Mouse (Mus musculus) regulatory T cell (primary cell): ENCODE results near the gene Sult6b2.

Experiments
- in situ Hi-C: fragments of 300-600 bp; cut with MboI, MseI; formaldehyde crosslinking; loops from one replicate; pipeline ENCODE4 v1.15.1; 2025; ENCODE audit warnings: high pct_unique_total_duplicates

Sult6b2 gene

DNA sequence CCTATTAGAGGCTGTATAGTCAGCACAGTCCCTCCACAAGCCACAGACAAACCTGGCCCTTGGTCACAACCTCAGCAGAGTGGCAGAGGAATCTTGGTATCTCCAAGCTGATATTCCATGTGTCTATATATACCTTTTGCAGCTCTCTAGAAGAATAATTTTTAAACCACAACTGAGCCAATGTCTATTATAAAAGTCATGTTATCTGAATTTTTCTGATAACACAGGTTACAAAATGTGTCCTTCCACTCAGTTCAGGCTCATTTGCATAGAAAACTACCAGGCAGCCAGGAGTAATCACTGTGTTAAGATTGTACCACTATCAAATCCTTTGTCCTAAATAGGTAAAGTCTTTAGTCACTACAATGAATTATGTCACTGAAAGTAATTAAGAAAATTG is at the start of gene Sult6b2:
Gene Sult6b2, minus strand, starts transcription at position 101 of the 400 bp plus-strand sequence.
- in situ Hi-C loops, result no loop called here

DNA sequence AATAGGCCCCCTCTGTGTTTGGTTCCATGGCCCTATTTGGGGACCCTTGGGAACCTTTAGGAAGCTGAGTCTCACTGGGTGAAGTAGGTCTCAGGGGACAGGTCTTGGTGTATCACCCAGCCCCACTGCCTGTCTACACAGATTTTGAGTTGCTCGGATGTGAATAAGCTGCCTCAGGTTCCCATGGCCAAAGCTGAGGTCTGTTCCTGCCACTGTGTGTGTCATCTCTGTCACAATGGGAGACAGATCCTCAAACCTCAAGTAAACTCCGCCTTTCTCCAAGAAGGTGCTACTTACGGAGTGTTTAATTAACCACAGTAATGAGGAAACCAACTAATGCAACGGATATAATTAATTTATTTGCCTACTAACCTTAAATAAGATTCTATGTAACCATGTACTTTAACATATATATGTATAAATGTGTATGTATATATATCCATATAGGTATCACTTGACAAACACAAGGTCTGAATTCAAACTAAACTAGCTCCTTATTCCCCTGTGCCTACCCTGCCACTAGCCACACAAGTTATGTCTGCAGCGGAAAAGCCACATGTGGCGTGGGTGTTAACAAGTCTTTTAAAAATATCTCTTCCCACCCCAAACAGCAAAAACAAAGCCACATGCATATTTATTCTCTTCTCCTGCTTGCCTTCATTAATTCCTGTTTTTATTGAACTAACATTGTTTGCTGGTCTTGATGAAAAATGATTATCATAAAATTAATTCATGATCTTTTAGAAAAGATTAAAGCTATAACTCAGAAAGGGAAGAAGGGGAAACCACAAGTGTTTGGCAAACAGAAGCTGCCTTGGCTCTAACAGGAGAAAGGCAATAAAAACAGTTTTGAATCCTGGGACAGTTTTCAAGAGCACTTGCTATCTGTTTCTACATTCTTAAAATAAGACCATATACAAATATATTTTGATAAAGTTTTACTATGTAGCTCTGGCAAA is 48.4 kb upstream of the Sult6b2 start:
- in situ Hi-C loops, result no loop called here

DNA sequence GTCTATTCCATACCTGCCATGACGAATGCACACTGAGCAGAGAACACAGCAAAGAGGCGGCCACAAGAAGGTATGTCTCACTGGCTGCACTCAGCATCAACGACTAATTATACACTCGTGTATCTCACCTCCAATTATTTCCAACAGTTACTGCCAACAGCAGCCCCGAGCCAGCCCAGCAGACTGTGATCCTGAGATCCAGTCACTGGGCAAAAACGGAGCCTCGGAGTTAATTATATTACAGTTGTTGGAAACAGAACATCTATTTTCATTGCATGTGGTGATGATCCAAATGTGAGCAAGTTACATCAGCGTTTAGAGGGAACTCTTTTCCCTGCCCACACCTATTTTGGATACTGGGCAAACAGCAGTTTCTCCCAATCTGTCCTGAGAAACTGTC is 46.1 kb upstream of the Sult6b2 start:
- in situ Hi-C loops, result no loop called here

DNA sequence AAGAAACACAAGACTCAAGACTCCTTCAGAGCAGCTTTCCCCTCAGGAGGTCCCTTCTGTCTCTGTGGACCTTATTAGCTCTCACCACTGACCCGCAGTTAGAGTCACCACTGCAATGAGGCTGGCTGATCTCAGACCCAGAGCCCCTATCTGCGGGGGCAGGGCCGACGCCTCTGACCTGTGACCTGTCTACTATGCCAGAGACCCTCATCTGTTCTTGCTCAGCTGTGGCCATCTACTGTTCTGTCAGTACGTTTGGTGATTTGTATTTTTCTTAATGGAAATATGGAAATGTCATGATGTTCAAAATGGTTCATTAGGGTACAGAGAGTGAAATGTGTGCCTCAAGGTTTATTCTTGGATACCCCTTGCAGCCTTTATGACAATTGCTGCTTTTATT is 45.0 kb upstream of the Sult6b2 start:
- in situ Hi-C loops, result no loop called here

DNA sequence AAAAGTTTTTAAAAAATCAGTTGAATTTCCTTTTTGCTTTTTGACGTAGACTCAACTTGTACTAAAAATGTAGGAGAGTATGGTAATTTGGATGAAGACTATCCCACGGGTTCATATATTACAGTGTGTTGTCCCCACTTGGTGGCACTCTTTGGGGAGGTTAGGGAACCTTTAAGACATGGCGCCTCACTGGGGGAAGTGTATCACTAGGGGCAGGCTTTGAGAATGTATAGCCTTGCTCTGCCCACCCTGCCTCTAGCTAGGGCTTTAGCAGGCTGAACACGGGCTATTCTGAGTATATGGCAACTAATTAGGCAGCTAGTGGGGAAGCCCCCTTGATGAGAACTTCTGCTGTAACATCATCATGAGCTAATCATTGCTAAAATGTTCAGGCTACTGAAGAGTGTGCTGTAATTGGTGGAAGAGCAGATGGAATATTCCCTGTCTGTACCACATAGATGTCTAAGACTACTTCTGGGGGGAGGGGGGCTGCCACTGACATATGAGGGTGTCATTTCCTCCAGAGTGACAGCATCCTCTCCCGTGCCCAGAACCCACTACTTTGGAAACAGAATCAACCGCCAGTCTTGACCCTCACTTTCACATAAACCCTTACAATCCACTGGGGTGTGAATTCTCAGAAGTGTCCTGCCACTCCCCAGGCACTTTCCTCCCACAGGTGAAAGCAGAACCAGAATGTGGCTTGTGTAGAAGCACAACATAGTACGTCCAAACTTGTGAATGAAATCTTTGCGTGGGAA is 43.8 kb upstream of the Sult6b2 start:
- in situ Hi-C loops, result no loop called here

DNA sequence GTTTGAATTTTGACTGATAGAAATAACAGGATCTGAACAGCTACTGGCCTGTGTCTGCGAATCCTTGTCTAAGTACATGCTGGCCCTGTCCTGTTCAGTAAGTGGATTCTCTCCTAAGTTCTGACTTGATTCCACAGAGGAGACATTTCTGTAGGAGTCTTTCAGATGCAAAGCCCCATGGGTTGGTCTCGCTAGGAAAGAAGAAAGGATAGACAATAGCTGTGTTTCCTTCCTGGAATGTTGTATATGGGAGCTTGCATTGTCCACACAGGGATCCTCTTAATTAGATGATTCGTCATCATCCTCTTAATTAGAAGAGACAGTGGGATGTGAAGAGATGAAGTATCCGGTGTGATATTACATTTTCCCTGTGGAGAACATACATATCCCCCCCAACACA is 42.6 kb upstream of the Sult6b2 start:
- in situ Hi-C loops, result no loop called here

DNA sequence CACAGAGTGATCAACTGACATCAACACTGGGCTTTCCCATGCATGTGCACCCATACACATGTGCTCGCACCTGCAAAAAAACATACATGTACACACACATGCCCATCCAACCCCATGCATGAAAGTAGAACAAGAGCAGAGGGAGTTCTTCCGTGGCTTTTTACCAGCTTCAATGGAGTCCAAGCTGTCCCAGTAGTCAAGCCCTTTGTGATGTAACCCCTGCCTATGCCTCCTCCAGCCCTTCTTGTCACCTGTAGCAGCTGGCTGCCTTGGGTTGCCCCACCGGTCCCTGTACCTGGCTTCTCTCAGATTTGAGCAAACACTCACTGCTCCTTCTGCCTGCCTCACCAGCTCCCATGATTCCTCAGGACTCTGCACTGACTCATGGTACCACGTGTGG is 40.8 kb upstream of the Sult6b2 start:
- in situ Hi-C loops, result no loop called here

DNA sequence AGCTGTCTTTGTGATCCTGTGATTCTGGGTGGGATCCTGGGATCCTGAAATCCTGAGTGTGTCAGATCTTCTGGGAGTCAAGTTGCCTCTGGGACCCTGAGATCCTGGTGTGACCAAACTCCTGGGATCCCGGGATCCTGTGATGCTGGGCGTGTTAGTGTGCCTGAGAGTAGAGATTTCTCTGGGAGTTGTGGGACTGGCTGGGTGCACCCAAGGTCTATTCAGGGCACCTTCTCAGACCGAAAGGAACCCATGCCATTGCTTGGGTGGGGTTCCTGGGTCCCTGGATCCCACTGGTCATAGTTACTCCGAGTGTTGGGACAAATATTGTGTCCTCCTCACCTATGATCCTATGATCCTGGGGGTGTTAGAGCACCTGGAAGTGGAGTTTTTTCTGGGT is 39.8 kb upstream of the Sult6b2 start:
- in situ Hi-C loops, result no loop called here

DNA sequence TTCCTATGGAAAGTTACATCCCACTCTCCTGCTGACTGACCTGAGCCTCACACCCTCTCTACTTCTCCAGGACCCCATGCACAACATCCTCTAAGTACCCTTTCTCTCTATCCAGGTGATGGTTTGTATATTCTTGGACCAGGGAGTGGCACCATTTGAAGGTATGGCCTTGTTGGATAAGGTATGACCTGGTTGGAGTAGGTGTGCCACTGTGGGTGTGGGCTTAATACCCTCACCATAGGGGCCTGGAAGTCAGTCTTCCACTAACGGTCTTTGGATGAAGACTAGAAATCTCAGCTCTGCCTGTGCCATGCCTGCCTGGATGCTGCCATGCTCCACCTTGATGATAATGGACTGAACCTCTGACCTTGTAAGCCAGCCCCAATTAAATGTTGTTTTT is 34.2 kb upstream of the Sult6b2 start:
- in situ Hi-C loops, result no loop called here

DNA sequence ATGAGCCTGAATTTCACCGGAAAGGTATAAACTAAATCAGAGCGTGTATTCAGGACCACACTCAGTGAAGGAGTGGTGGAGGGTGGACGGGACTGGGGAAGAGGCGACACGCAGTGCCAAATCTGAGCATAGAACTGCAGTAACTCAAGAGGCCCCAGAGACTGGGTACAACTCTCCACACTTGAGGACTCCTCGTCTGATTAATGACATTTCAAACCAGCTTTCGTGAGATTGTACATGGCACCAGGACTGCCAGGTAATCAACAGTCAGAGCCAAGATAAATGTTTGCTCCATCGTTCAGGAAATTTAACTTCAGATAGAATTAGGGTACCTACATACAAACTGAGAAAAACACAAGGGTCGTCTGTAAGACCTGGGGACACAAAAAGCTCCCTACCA is 33.0 kb upstream of the Sult6b2 start:
- in situ Hi-C loops, result no loop called here

DNA sequence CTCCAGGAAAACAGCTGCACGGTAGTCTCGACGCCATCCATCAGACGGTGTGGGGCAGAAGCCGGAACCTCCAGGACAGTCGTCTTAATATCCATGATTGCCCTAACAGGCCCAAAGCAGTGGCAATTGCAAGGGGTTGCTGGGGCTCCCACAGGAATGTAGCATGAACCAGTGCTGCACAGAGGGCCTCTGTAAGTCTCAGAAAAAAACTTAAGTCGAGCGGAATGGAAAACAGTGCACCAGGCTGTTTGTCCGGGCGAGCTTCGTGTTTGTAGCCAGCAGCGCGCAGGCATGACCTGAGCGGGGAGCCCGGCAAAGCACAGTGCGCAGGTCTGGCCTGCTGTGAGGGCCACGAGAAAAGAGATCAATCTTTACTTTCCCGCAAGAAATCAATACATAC is 31.4 kb upstream of the Sult6b2 start:
- in situ Hi-C loops, result no loop called here

DNA sequence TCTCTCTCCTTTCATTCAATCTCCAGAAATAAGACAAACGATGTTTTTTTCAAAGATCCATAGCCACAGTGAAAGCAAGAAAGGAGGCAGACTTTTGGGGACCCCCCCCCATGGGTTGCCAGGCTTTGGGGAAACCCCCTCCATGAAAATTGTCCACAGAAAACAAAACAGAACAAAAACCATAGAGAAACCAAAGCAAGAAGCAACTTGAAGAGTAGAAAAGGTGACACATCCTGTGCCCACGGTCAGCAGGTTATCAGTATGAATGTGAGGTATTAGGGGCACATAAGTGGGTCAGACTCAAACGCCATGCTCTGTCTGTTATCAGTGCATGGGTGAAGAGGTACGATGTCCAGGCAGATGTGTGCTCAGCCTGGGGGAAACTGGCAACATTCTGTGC is 30.6 kb upstream of the Sult6b2 start:
- in situ Hi-C loops, result no loop called here

DNA sequence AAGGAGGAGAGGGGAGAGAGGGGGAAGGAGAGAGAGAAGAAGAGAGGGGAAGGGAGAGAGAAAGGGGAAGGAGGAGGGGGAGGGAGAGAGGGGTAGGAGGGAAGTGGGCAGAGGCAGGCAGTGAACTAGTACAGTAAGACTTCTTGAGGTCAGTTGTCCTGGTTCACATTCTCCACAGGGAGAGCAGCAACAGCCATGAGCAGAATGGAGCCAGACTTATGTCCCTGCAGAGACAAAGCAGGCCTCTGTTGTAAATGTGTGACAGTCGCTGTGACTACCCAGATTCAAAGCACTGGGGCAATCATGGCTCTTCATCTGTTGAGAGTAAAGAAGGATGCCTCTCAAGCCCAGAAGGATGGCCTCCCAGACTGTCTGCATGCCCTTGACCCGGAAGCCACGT is 27.4 kb upstream of the Sult6b2 start:
- in situ Hi-C loops, result no loop called here

DNA sequence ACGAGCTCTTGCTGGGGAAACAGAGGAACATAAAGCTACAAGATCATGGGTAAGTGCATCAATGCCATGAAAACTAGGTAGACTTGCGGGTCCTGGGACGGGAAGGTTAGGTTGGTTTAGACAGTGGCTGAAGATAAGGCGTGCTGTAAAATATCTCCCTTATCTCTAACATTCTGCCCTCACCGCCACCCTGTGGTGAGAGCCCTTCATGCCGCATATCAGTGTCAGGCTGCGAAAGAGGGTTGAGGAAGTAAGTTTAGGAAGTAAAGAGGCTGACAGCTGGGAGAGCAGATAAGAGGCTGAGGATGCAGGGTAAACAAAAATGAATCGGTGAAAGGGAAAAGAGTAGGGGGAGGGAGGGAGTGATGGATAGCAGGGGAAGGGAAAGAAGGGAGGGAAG is 26.9 kb upstream of the Sult6b2 start:
- in situ Hi-C loops, result no loop called here

DNA sequence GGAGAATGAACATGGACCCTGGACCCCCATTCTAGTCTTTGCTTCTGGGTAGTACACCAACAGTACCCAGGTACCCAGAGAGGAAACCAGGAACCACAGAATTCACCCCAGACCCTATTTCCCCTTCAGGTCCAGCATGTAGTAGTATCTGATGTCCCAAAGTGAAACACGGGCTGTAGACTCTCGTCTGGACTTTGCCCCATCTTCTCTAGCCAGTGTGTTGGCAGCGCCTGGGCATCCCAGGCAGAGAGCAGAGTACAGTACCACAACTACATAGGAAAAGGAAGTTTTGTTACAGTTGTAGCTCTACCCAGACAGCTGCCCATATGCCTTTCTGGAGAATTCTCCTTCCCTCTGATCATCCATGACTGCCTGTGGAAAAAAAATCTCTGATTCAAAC is 25.9 kb upstream of the Sult6b2 start:
- in situ Hi-C loops, result no loop called here

DNA sequence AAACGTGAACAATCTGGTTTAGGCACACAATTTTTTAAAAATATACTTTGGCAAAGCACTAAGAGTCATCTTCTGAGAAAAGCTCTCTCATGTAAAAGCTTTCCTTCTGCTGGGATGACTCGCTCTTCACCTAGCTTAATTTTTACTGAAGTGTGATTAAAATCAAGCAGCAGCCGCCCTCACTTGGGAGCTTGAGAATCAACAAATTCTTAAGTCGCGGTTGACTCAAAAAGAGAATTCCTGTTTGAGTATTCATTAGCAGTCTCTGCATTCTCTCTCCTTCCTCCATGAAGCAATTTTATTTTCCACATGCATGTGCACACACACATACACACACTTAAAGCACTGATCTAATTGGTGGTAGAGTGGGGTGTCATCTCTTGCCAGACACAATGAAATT is 21.1 kb upstream of the Sult6b2 start:
- in situ Hi-C loops, result no loop called here

DNA sequence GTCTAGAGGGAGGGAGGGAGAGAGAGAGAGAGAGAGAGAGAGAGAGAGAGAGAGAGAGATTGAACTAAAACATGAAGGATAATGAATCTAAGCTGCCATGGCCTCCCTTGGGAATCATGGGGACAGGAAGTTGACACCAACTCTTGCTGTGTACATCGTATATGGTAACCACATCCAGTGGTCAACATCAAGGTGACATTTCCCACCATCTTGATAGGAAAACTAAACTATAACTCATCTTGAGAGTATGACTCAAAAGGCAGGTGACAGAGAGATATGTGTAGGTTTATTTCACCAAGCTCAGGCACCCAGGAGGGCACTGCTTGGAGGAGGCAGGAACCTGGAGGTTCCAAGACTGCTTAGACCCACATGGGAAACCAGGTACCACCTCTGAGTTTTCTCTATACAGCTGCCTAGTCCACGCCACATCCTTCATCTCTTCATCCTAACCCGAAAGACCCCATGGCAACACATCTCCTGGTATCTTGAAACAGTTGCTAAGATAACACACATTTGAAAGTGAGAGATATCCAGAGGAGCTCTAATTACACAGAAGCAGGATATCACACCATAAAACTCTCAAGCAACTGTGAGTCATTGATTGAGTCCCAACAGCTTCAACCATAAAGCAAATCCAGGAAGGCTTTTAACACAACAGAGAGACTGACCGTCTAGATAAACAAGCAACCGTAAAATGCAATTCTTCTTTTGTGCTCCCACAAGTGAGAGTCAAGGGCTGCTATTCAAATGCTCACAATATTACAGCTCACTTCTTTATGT is 18.9 kb upstream of the Sult6b2 start:
- in situ Hi-C loops, result no loop called here

DNA sequence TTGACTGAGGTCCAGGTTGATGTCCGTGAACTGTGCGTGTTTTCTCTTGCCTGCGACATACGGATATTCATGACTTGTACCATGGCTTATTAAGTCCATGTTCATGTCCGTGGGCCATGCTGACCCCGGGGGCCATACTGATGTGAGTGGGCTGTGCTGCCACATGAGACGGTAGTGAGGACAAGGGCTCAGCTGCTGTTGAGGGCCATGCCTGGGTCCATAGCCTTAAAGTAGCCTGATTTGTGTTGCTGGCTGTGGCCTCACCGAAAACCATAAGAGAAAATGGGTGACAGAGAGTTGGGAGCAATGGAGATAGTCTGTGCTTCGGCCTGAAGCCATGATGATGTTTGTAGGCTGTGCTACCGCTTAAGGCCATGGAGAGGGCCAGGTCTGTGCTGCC is 14.0 kb upstream of the Sult6b2 start:
- in situ Hi-C loops, result loop anchor here (5.0 kb wide), 1 partner anchor 36 kb away; no protein-coding TSS in a partner anchor

DNA sequence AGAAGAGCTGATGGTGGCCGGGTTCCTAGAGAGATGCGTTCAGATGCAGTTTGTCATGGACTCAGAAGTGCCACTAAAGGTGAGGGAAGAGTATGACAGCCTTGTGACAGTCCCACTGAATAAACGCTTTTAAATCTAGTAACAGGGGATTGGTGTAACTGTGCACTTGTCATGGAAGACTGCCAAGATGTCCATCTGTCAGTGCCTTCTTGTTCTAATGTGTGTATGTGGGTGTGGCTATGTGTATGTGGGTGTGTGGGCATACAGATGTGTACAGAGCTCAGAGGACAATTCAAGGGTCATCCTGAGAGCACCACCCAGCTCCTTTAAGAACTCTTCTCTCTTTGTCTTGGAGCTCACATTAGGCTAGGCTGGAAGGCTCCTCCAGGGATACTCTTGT is 11.2 kb upstream of the Sult6b2 start:
- in situ Hi-C loops, result loop anchor here (5.0 kb wide), 1 partner anchor 33 kb away; no protein-coding TSS in a partner anchor

DNA sequence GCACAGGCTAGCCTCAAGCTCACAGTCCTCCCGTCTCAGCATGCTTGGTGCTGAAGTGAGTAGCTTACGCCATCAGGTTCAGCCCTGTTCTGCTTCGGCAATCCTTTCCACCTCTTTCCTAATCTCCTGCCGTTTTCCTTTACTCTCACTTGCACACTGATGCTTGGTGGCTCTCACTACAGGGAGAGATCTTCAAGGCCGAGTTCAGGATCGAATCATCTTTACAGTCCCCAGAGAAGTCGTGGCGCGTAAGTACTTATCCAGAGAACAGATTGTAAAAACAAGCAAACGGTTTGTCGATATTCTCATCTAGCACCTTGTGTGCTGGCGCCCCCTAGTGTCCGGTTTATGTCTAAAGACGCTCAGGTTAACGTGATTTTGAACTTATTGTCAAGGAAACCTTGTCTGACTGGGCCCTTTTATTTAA is 10.2 kb upstream of the Sult6b2 start:
- in situ Hi-C loops, result no loop called here

DNA sequence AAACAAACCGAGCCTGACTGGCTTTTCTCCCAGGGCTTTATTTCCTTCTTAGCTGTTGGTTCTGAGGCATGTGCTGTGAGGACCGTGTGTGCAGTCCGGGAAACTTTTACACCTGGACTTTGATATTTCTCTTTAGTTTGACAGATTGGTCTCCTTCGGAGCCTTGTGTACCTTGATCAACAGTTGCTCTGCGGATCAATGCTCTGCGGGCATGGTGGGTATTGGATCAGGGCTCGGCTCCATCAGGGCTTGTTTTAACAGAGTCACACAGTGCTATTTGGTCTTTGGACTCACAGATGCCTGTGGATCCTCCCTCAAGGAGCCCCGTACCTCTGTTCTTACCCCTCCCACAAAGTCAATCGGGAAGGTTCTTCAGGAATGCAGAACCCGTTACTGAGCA is 9.7 kb upstream of the Sult6b2 start:
- in situ Hi-C loops, result no loop called here

DNA sequence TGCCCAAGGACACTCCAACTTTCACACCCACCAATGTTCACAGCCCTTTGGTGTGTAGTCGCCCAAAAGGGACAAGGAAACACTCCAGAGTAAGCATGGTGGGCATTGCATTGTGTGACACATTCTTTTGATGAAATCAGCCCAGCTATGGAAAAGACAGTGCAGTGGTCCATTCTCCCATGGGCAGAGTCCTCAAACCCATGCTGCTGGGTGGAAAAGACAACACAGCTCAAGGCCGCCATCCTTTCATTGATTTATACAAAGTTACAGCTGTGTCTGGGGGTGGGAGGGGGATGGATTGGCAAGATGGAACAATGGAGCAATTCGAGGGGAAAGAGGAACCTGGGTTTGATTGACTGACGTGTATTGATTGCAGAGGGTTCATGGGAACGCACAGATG is 8.7 kb upstream of the Sult6b2 start:
- in situ Hi-C loops, result no loop called here
